Mouse (Mus musculus): ENCODE results near the gene Mgp. TPM values are rescaled to one million over a fixed set of nuclear protein-coding genes. Genes with fewer than 3 reads are reported as not detected.
A peak's percentile ranks its signal among the peaks of the same experiment; 100 is the strongest.

Gene Mgp
- polyA plus RNA-seq, 1 experiment from 2014 or later = 121 TPM

- H3K4me1 ChIP-seq (replicated peaks) = peaks cover 12% of the 10 kb centered on the region
- H3K27ac ChIP-seq = peak overlapping the region; percentile 17; the same call in 1 of the 2 replicates
- ATAC-seq = no peak; the same call in 1 of the 2 replicates
- 60% methylated on average over 1 of the region's 2 CpGs for WGBS
- no peak overlapping the region for H3K4me2 ChIP-seq (replicated peaks)
- H3K4me3 ChIP-seq (replicated peaks) = no peak overlapping the region
- H3K9ac ChIP-seq = no peak overlapping the region
- H3K27me3 ChIP-seq (replicated peaks) = no peaks in the 10 kb centered on the region
- no peaks in the 10 kb centered on the region for H3K9me3 ChIP-seq
- H3K36me3 ChIP-seq = no peaks in the 10 kb centered on the region
Measured at GRCm38 (mm10) chr6:136912751-136913265, 37.2 kb upstream of the Mgp start.

- peak; percentile 48; the same call in 1 of the 2 replicates for ATAC-seq
- peaks cover 17% of the 10 kb centered on the region for H3K4me1 ChIP-seq (replicated peaks)
- H3K4me3 ChIP-seq (replicated peaks) = no peak overlapping the region
- no peak overlapping the region for H3K4me2 ChIP-seq (replicated peaks)
- peak overlapping the region; percentile 62; the same call in 1 of the 2 replicates for H3K27ac ChIP-seq
- no peaks in the 10 kb centered on the region for H3K36me3 ChIP-seq
- H3K9me3 ChIP-seq = no peaks in the 10 kb centered on the region
- no peak overlapping the region for H3K9ac ChIP-seq
- WGBS = 57% methylated on average over 9 of the region's 9 CpGs
- no peaks in the 10 kb centered on the region for H3K27me3 ChIP-seq (replicated peaks)
Measured at GRCm38 (mm10) chr6:136910247-136910890, 34.7 kb upstream of the Mgp start.

- H3K4me3 ChIP-seq (replicated peaks) = no peak overlapping the region
- no peaks in the 10 kb centered on the region for H3K9me3 ChIP-seq
- no peak overlapping the region for H3K4me2 ChIP-seq (replicated peaks)
- H3K36me3 ChIP-seq = no peaks in the 10 kb centered on the region
- no peaks in the 10 kb centered on the region for H3K27me3 ChIP-seq (replicated peaks)
- H3K4me1 ChIP-seq (replicated peaks) = peaks cover 5% of the 10 kb centered on the region; the same call in 1 of the 2 replicates
- no peak overlapping the region for H3K9ac ChIP-seq
- ATAC-seq = no peak
- 68% methylated on average over 10 of the region's 10 CpGs for WGBS
- H3K27ac ChIP-seq = no peak overlapping the region
Measured at GRCm38 (mm10) chr6:136906937-136907293, 31.3 kb upstream of the Mgp start.

- H3K9me3 ChIP-seq = no peaks in the 10 kb centered on the region
- 69% methylated on average over 19 of the region's 19 CpGs for WGBS
- H3K4me3 ChIP-seq (replicated peaks) = no peak overlapping the region
- peaks cover 5% of the 10 kb centered on the region; the same call in 1 of the 2 replicates for H3K4me1 ChIP-seq (replicated peaks)
- H3K4me2 ChIP-seq (replicated peaks) = no peak overlapping the region
- H3K27me3 ChIP-seq (replicated peaks) = no peaks in the 10 kb centered on the region
- ATAC-seq = peak; percentile 44; the same call in 1 of the 2 replicates
- H3K9ac ChIP-seq = no peak overlapping the region
- no peaks in the 10 kb centered on the region for H3K36me3 ChIP-seq
- no peak overlapping the region for H3K27ac ChIP-seq
Measured at GRCm38 (mm10) chr6:136906283-136906936, 30.8 kb upstream of the Mgp start.

GRCm38 (mm10) chr6:136903885-136904470 is 28.4 kb upstream of the Mgp start:
- Histone ChIP-seq H3K4me1 (replicated peaks) (0 out of 2 replicates have a peak, but pooled peaks cover 5% of the 10 kb centered on the region), H3K27ac (no peak overlapping the region), H3K4me3 (replicated peaks) (no peak overlapping the region), H3K4me2 (replicated peaks) (no peak overlapping the region), H3K9ac (no peak overlapping the region), H3K27me3 (replicated peaks) (no peaks in the 10 kb centered on the region), H3K9me3 (no peaks in the 10 kb centered on the region), H3K36me3 (no peaks in the 10 kb centered on the region)
- no peak for ATAC-seq
- WGBS = 64% methylated on average over 8 of the region's 8 CpGs

GRCm38 (mm10) chr6:136902527-136902926 is 26.9 kb upstream of the Mgp start:
- 89% methylated on average over 9 of the region's 9 CpGs for whole genome bisulfite sequencing
- Histone ChIP-seq H3K4me3 (replicated peaks) (no peak overlapping the region), H3K4me2 (replicated peaks) (no peak overlapping the region), H3K9me3 (no peaks in the 10 kb centered on the region), H3K27me3 (replicated peaks) (no peaks in the 10 kb centered on the region), H3K4me1 (replicated peaks) (0 out of 2 replicates have a peak, but pooled peaks cover 5% of the 10 kb centered on the region), H3K27ac (no peak overlapping the region), H3K9ac (no peak overlapping the region), H3K36me3 (no peaks in the 10 kb centered on the region)
- ATAC-seq = no peak

GRCm38 (mm10) chr6:136901010-136901409 is 25.4 kb upstream of the Mgp start:
- WGBS = 75% methylated on average over 2 of the region's 2 CpGs
- Histone ChIP-seq H3K9me3 (no peaks in the 10 kb centered on the region), H3K36me3 (no peaks in the 10 kb centered on the region), H3K27ac (no peak overlapping the region), H3K27me3 (replicated peaks) (no peaks in the 10 kb centered on the region), H3K4me2 (replicated peaks) (no peak overlapping the region), H3K9ac (no peak overlapping the region), H3K4me3 (replicated peaks) (no peak overlapping the region), H3K4me1 (replicated peaks) (no peaks in the 10 kb centered on the region)
- ATAC-seq = 0 out of 2 replicates have a peak, but pooled peaks have one; percentile 31

- H3K4me3 ChIP-seq (replicated peaks) = no peak overlapping the region
- H3K9me3 ChIP-seq = no peaks in the 10 kb centered on the region
- H3K27me3 ChIP-seq (replicated peaks) = no peaks in the 10 kb centered on the region
- H3K27ac ChIP-seq = no peak overlapping the region
- no peaks in the 10 kb centered on the region for H3K36me3 ChIP-seq
- ATAC-seq = peak; percentile 68
- WGBS = 38% methylated on average over 4 of the region's 4 CpGs
- H3K4me2 ChIP-seq (replicated peaks) = no peak overlapping the region
- no peak overlapping the region for H3K9ac ChIP-seq
- H3K4me1 ChIP-seq (replicated peaks) = no peaks in the 10 kb centered on the region
Measured at GRCm38 (mm10) chr6:136900369-136901009, 24.9 kb upstream of the Mgp start.

- no peaks in the 10 kb centered on the region for H3K36me3 ChIP-seq
- H3K4me3 ChIP-seq (replicated peaks) = no peak overlapping the region
- H3K9me3 ChIP-seq = no peaks in the 10 kb centered on the region
- ATAC-seq = no peak
- H3K4me2 ChIP-seq (replicated peaks) = no peak overlapping the region
- no peaks in the 10 kb centered on the region for H3K27me3 ChIP-seq (replicated peaks)
- no peak overlapping the region for H3K27ac ChIP-seq
- 0 out of 2 replicates have a peak, but pooled peaks cover 3% of the 10 kb centered on the region for H3K4me1 ChIP-seq (replicated peaks)
- 68% methylated on average over 2 of the region's 2 CpGs for WGBS
- no peak overlapping the region for H3K9ac ChIP-seq
Measured at GRCm38 (mm10) chr6:136898954-136899353, 23.3 kb upstream of the Mgp start.

- Histone ChIP-seq H3K4me1 (replicated peaks) (0 out of 2 replicates have a peak, but pooled peaks cover 3% of the 10 kb centered on the region), H3K9ac (no peak overlapping the region), H3K36me3 (no peaks in the 10 kb centered on the region), H3K27me3 (replicated peaks) (no peaks in the 10 kb centered on the region), H3K4me2 (replicated peaks) (no peak overlapping the region), H3K4me3 (replicated peaks) (no peak overlapping the region), H3K27ac (no peak overlapping the region), H3K9me3 (no peaks in the 10 kb centered on the region)
- no peak for ATAC-seq
- 33% methylated on average over 4 of the region's 4 CpGs for WGBS
Measured at GRCm38 (mm10) chr6:136898222-136898621, 22.6 kb upstream of the Mgp start.

GRCm38 (mm10) chr6:136897789-136898188 is 22.2 kb upstream of the Mgp start:
- Histone ChIP-seq H3K9me3 (no peaks in the 10 kb centered on the region), H3K27ac (no peak overlapping the region), H3K4me3 (replicated peaks) (no peak overlapping the region), H3K27me3 (replicated peaks) (no peaks in the 10 kb centered on the region), H3K9ac (no peak overlapping the region), H3K4me1 (replicated peaks) (0 out of 2 replicates have a peak, but pooled peaks cover 3% of the 10 kb centered on the region), H3K36me3 (no peaks in the 10 kb centered on the region), H3K4me2 (replicated peaks) (no peak overlapping the region)
- WGBS = 63% methylated on average over 4 of the region's 4 CpGs
- no peak for ATAC-seq
